Mouse (Mus musculus): ENCODE data around the gene Cbr3.

GRCm38 (mm10) chr16:93712189-93712885 lies 29.3 kb downstream of the Cbr3 start:
- TF ChIP-seq CTCF (IDR thresholded peaks at IDR 0.05; ENCODE audit: extremely low read depth, insufficient read depth, insufficient read length, insufficient replicate concordance), result no peak
- TF ChIP-seq POLR2A (IDR thresholded peaks at IDR 0.05; ENCODE audit: low read depth, low read length), result no peak

All from spleen, adult 2 months (tissue).